Mouse (Mus musculus) MEL (cell line): Measurements from ENCODE around the gene Krit1.

Source experiments
- CTCF ChIP-seq, 3 experiments: IDR thresholded peaks in 2 of 3; conservative IDR thresholded peaks in 1 of 3; 2 replicates each; pipeline ENCODE4 v1.5.1; 2011 to 2012; ENCODE audit warnings: low read length in 3 of 3, low read depth in 2 of 3, mild to moderate bottlenecking in 2 of 3, improper control_type of control experiment in 1 of 3, inconsistent platforms in 1 of 3, mixed read lengths in 1 of 3, moderate library complexity in 1 of 3; ENCODE audit not compliant: control insufficient read depth in 1 of 3, insufficient read depth in 1 of 3, poor library complexity in 1 of 3, severe bottlenecking in 1 of 3
- EP300 ChIP-seq, 2 experiments: IDR thresholded peaks; 2 replicates each; pipeline ENCODE4 v1.6.1; 2011; ENCODE audit warnings: improper control_type of control experiment in 2 of 2, low read length in 2 of 2, low read depth in 1 of 2, mild to moderate bottlenecking in 1 of 2
- GATA1 ChIP-seq: IDR thresholded peaks from 2 replicates; pipeline ENCODE4 v1.6.1; 2011; ENCODE audit warnings: low read depth, low read length, improper control_type of control experiment
- POLR2A ChIP-seq, 2 experiments: IDR thresholded peaks; 2 replicates each; pipeline ENCODE4 v1.6.1; 2011 to 2012; ENCODE audit warnings: low read length in 2 of 2, mild to moderate bottlenecking in 2 of 2, control low read depth in 1 of 2, improper control_type of control experiment in 1 of 2, low read depth in 1 of 2, moderate library complexity in 1 of 2; ENCODE audit not compliant: control insufficient read depth in 1 of 2, insufficient read depth in 1 of 2, poor library complexity in 1 of 2
- TAL1 ChIP-seq: IDR thresholded peaks from 2 replicates; pipeline ENCODE4 v1.6.1; 2012; ENCODE audit warnings: mild to moderate bottlenecking, inconsistent platforms, low read length, moderate library complexity, mixed read lengths
- TBP ChIP-seq: IDR thresholded peaks from 2 replicates; pipeline ENCODE4 v1.8.0; 2011; ENCODE audit warnings: low read depth, low read length, improper control_type of control experiment
- USF2 ChIP-seq, 2 experiments: IDR thresholded peaks; 2 replicates each; pipeline ENCODE4 v1.6.1; 2011 to 2012; ENCODE audit warnings: improper control_type of control experiment in 2 of 2, low read length in 2 of 2, borderline replicate concordance in 1 of 2, inconsistent platforms in 1 of 2, low read depth in 1 of 2, mild to moderate bottlenecking in 1 of 2; ENCODE audit not compliant: insufficient read depth in 1 of 2

DNA sequence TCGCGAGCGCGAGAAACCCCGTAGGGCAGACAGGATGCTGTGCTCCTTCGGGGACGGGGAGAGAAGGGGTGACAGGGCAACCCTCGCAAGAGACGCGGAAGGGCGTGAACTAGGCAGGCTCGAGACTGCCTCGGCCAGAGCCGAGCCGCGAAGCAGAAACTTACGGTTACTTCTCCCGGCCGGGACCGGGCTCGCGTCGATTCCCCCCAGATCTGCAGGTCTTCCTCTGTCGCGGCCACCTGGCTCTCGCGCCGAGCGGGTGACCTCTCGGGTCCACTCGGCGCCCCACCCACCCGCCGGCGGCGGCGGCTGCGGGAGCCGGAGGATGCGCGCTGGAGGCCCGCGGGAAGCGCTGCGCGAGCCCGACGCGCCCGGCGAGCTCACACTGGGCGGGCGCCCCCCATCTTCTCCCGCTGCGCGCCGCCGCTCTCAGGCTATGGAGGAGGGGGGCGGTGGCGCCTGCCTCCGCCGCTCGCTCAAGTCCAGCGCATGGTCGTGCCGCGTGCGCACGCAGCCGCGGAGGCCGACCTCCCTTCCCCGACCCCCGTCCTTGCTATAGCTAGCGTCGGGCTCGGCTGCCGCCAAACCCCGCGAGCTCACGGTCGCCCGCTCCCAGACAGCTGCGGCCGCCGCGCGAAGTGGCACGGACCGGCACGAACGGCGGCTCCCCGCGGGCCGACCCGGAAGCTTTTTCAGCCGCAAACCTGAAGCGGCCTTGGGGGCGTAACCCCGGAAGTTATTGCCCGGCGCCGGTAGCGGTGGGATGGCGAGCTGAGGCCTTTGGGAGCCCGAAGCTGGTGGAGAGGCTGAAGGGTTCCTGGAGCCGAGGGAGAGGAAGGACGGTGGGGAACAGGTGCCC lies at the start of gene Krit1, which contains the start of gene Ankib1:
- TF ChIP-seq POLR2A (IDR thresholded peaks at IDR 0.05; ENCODE audit: control insufficient read depth in 1 of 2, insufficient read depth in 1 of 2, low read depth in 1 of 2, low read length in 2 of 2, poor library complexity in 1 of 2): peak; percentile 73 to 92
- no peak for TF ChIP-seq GATA1
- TF ChIP-seq USF2 (IDR thresholded peaks at IDR 0.05; ENCODE audit: borderline replicate concordance in 1 of 2, insufficient read depth in 1 of 2, low read depth in 1 of 2, low read length in 2 of 2): no peak
- TF ChIP-seq TBP: peak; percentile 58; the same call in 1 of the 2 replicates
- TF ChIP-seq CTCF (IDR thresholded peaks at IDR 0.05 in 2 of 3, conservative IDR thresholded peaks at IDR 0.05 in 1 of 3; ENCODE audit: control insufficient read depth in 1 of 3, insufficient read depth in 1 of 3, low read depth in 2 of 3, low read length in 3 of 3, poor library complexity in 1 of 3, severe bottlenecking in 1 of 3): no peak
- TF ChIP-seq EP300 (IDR thresholded peaks at IDR 0.05; ENCODE audit: low read depth in 1 of 2, low read length in 2 of 2): peak in 1 of 2 experiments; percentile 34; a peak in 1 of 4 replicates
- no peak for TF ChIP-seq TAL1
